Mouse (Mus musculus) ES-E14 (cell line): ENCODE measurements around the gene B3galt1. TPM values are rescaled to one million over a fixed set of nuclear protein-coding genes. Genes with fewer than 3 reads are reported as not detected.

Source experiments
- DNase-seq: peaks from one replicate; pipeline ENCODE4 v3.0.0-alpha.2; 2013; ENCODE audit warnings: low read depth, low spot score
- H3K27ac ChIP-seq: 2 replicates; pipeline ENCODE4 v1.5.1; 2012; ENCODE audit warnings: low read depth, mild to moderate bottlenecking, low read length, moderate library complexity, mixed read lengths; ENCODE audit not compliant: poor library complexity, insufficient read depth, severe bottlenecking
- H3K36me3 ChIP-seq: 2 replicates; pipeline ENCODE4 v1.6.1; 2012; ENCODE audit warnings: mild to moderate bottlenecking, low read length, moderate library complexity, mixed read lengths; ENCODE audit not compliant: control insufficient read depth, poor library complexity, insufficient read depth, severe bottlenecking
- H3K4me1 ChIP-seq, 2 experiments: fragments of 150-350 bp in 1 of 2; sonication (generic) in 1 of 2; 2 replicates each; pipeline ENCODE4 v1.6.1; 2012; ENCODE audit warnings: low read length in 2 of 2, mild to moderate bottlenecking in 1 of 2, mixed read lengths in 1 of 2; ENCODE audit not compliant: control insufficient read depth in 2 of 2, insufficient read depth in 2 of 2, poor library complexity in 1 of 2
- H3K4me3 ChIP-seq, 2 experiments: fragments of 150-350 bp in 1 of 2; sonication (generic) in 1 of 2; 2 replicates each; pipeline ENCODE4 v1.5.1; 2012; ENCODE audit warnings: low read length in 2 of 2, low read depth in 1 of 2, mild to moderate bottlenecking in 1 of 2, mixed read lengths in 1 of 2; ENCODE audit not compliant: insufficient read depth in 1 of 2, poor library complexity in 1 of 2, severe bottlenecking in 1 of 2
- H3K9ac ChIP-seq: 2 replicates; pipeline ENCODE4 v1.6.1; 2012; ENCODE audit warnings: low read depth, mild to moderate bottlenecking, low read length, mixed read lengths; ENCODE audit not compliant: poor library complexity, insufficient read depth, severe bottlenecking
- H3K9me3 ChIP-seq: fragments of 150-350 bp; sonication (generic); 2 replicates; pipeline ENCODE4 v1.6.1; 2012; ENCODE audit warnings: low read depth, mild to moderate bottlenecking, low read length; ENCODE audit not compliant: control insufficient read depth, insufficient read depth
- CHD2 ChIP-seq: IDR thresholded peaks from 2 replicates; pipeline ENCODE4 v1.6.1; 2014; ENCODE audit warnings: mild to moderate bottlenecking, low read depth, low read length, inconsistent platforms
- HCFC1 ChIP-seq: IDR thresholded peaks from 2 replicates; pipeline ENCODE4 v1.6.1; 2012; ENCODE audit warnings: low read length, inconsistent platforms, borderline replicate concordance; ENCODE audit not compliant: insufficient read depth
- MAFK ChIP-seq: IDR thresholded peaks from 2 replicates; pipeline ENCODE4 v1.6.1; 2014; ENCODE audit warnings: mild to moderate bottlenecking, low read depth, low read length, inconsistent platforms; ENCODE audit not compliant: insufficient read depth
- ZC3H11A ChIP-seq: IDR thresholded peaks from 2 replicates; pipeline ENCODE4 v1.6.1; 2012; ENCODE audit warnings: low read depth, mild to moderate bottlenecking, inconsistent platforms, low read length, borderline replicate concordance
- ZNF384 ChIP-seq: IDR thresholded peaks from 2 replicates; pipeline ENCODE4 v1.6.1; 2012; ENCODE audit warnings: low read depth, low read length, inconsistent platforms
- in situ Hi-C, 2 experiments: fragments of 600-800 bp; cut with MboI; formaldehyde crosslinking; loops; one replicate each; pipeline ENCODE4 v1.15.1; 2025; ENCODE audit warnings: low sequenced_read_pairs in 2 of 2, inconsistent platforms in 1 of 2; ENCODE audit not compliant: unreplicated experiment in 2 of 2
- total RNA-seq: library from RNA; depleted of rRNA; stranded (reverse); fragments of 300-350 nt; gene quantifications from 2 replicates; pipeline ENCODE4 v1.2.3, GENCODE M21; 2012

Gene B3galt1
- total RNA-seq, 1 experiment: 1.5 TPM

DNA sequence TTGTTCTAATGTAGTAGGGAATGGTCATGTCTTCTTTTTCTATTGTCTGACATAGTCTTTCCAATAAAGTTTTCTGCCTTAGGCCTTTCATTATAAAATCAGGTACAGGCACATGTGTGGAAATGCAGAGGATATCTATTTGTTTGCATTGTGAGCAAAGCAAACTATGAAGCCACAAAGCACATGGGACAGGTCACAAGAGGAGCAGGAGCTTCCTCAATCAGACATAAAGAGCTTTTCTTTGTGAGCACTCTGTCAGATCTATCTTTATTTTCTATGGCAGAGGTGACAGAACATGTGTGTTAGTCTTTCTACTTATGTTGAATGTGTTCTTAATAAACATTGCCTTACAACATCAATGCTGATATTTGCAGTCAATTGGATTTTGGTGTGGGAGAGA, 410.1 kb downstream of the B3galt1 start:
- H3K9ac ChIP-seq: no peak overlapping the region
- no peak overlapping the region for H3K27ac ChIP-seq
- no peaks in the 10 kb centered on the region for H3K9me3 ChIP-seq
- in situ Hi-C loops: no loop called here
- TF ChIP-seq ZNF384: no peak
- no peak for TF ChIP-seq MAFK
- no peak for TF ChIP-seq HCFC1
- no peak for TF ChIP-seq ZC3H11A
- TF ChIP-seq CHD2: no peak
- no peak overlapping the region for H3K4me3 ChIP-seq
- H3K36me3 ChIP-seq: no peaks in the 10 kb centered on the region
- no peaks in the 10 kb centered on the region for H3K4me1 ChIP-seq
- no peak for DNase-seq

GRCm38 (mm10) chr2:67976488-67976887, 410.8 kb downstream of the B3galt1 start:
- H3K4me3 ChIP-seq: no peak overlapping the region
- no peak for TF ChIP-seq MAFK
- no peak for TF ChIP-seq HCFC1
- no peaks in the 10 kb centered on the region for H3K4me1 ChIP-seq
- in situ Hi-C loops: no loop called here
- H3K27ac ChIP-seq: no peak overlapping the region
- H3K36me3 ChIP-seq: no peaks in the 10 kb centered on the region
- no peak for DNase-seq
- H3K9ac ChIP-seq: no peak overlapping the region
- H3K9me3 ChIP-seq: no peaks in the 10 kb centered on the region

DNA sequence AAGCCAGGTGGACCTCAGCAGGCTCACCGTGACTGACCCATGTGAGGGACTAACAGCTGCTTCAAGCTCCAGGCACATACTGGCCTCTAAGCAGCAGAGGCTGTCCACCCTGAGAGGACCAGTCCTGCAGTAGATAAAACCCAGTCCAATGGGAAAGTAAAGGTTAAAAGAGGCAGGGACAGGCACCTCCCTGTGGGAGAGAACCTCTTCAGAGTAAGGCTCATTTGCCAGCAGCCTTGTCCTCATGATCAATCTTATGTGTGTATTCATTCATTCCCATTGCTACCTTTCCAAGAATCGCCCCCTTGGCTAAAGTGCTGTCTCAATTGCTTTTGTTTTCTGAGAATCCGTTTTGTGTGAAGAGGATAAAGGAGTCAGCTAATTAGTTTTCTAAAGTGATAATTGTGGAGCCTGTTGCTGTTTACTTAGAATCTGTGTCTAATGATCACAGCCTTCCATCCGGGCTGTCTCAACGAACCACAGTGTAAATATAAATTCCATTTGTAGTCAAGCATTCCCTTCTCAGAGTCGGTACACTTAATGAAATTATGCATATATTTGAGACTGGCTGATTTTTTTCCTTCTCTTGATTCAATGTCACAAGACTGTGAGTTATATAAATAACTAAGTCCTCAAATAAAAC, 412.1 kb downstream of the B3galt1 start:
- H3K4me1 ChIP-seq: no peaks in the 10 kb centered on the region
- TF ChIP-seq MAFK: no peak
- no peak for TF ChIP-seq HCFC1
- TF ChIP-seq CHD2: no peak
- TF ChIP-seq ZC3H11A: no peak
- TF ChIP-seq ZNF384: no peak
- H3K4me3 ChIP-seq: no peak overlapping the region
- in situ Hi-C loops: no loop called here
- no peaks in the 10 kb centered on the region for H3K9me3 ChIP-seq
- no peak overlapping the region for H3K27ac ChIP-seq
- no peaks in the 10 kb centered on the region for H3K36me3 ChIP-seq
- no peak for DNase-seq
- no peak overlapping the region for H3K9ac ChIP-seq

DNA sequence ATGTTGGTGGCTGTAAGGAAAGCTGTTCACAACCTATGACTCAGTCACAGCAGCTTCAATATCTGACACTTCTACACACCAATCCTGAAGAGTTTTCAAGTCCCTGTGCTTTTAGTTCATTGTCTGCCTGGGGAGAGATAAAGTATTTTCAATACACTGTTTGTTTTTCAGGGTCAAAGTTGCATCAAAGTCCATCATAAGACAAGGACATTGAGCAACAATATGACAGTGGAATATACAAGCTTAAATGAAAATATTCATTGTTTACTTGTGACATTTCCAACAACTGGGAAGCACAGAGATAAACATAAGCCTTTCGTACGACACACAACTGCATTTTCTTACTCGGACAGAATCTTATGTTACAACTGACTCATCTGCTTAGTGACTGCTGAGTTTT, 417.9 kb downstream of the B3galt1 start:
- H3K4me1 ChIP-seq: no peaks in the 10 kb centered on the region
- in situ Hi-C loops: no loop called here
- no peak overlapping the region for H3K9ac ChIP-seq
- H3K36me3 ChIP-seq: no peaks in the 10 kb centered on the region
- no peaks in the 10 kb centered on the region for H3K9me3 ChIP-seq
- no peak overlapping the region for H3K27ac ChIP-seq
- no peak for DNase-seq
- no peak overlapping the region for H3K4me3 ChIP-seq
- no peak for TF ChIP-seq CHD2
- no peak for TF ChIP-seq ZC3H11A
- no peak for TF ChIP-seq MAFK
- TF ChIP-seq ZNF384: no peak
- TF ChIP-seq HCFC1: no peak

DNA sequence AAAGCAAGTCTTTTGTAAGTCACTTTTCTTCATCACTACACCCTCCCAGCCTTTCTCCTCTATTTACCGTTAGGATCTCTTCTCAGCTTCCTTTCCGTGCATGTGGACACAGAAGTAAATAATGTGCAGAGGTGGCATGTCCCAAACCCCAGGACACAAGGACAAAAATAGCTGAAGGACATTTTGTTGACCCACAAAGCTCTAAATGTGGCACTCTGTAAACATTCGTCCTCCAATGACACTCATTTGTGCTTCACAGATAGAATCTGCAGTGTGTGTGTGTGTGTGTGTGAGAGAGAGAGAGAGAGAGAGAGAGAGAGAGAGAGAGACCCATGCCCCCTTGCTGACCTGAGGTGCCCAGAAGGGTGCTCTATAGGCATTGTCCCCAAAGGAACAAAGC, 419.5 kb downstream of the B3galt1 start:
- H3K36me3 ChIP-seq: no peaks in the 10 kb centered on the region
- no peak overlapping the region for H3K27ac ChIP-seq
- no peaks in the 10 kb centered on the region for H3K4me1 ChIP-seq
- H3K9ac ChIP-seq: no peak overlapping the region
- no peaks in the 10 kb centered on the region for H3K9me3 ChIP-seq
- DNase-seq: no peak
- no peak for TF ChIP-seq CHD2
- TF ChIP-seq MAFK: no peak
- no peak for TF ChIP-seq HCFC1
- no peak for TF ChIP-seq ZC3H11A
- TF ChIP-seq ZNF384: no peak
- in situ Hi-C loops: no loop called here
- no peak overlapping the region for H3K4me3 ChIP-seq
